Mouse (Mus musculus) CH12.LX (cell line): ENCODE data around the gene Dnajc30.

Source experiments
- CTCF ChIP-seq, 2 experiments: IDR thresholded peaks in 1 of 2; conservative IDR thresholded peaks in 1 of 2; 2 replicates each; pipeline ENCODE4 v1.5.1; 2011 to 2012; ENCODE audit warnings: low read depth in 2 of 2, low read length in 2 of 2, improper control_type of control experiment in 1 of 2, inconsistent platforms in 1 of 2, mild to moderate bottlenecking in 1 of 2, moderate library complexity in 1 of 2
- EP300 ChIP-seq: IDR thresholded peaks from 2 replicates; pipeline ENCODE4 v1.6.1; 2011; ENCODE audit warnings: low read length, improper control_type of control experiment
- ETS1 ChIP-seq: conservative IDR thresholded peaks from 2 replicates; pipeline ENCODE4 v1.6.1; 2012; ENCODE audit warnings: low read depth, mild to moderate bottlenecking, inconsistent platforms, low read length, improper control_type of control experiment, moderate library complexity
- HCFC1 ChIP-seq: IDR thresholded peaks from 2 replicates; pipeline ENCODE4 v1.6.1; 2012; ENCODE audit warnings: low read depth, mild to moderate bottlenecking, inconsistent platforms, low read length, improper control_type of control experiment
- NELFE ChIP-seq: IDR thresholded peaks from 2 replicates; pipeline ENCODE4 v1.6.1; 2011; ENCODE audit warnings: low read depth, low read length, improper control_type of control experiment
- POLR2A ChIP-seq: IDR thresholded peaks from 2 replicates; pipeline ENCODE4 v1.6.1; 2011; ENCODE audit warnings: low read depth, mild to moderate bottlenecking, improper control_type of control experiment, low read length
- POLR2AphosphoS2 ChIP-seq: IDR thresholded peaks from 2 replicates; pipeline ENCODE4 v1.6.1; 2011; ENCODE audit warnings: low read depth, low read length, improper control_type of control experiment
- RAD21 ChIP-seq: IDR thresholded peaks from 2 replicates; pipeline ENCODE4 v1.6.1; 2011; ENCODE audit warnings: low read depth, mild to moderate bottlenecking, low read length, improper control_type of control experiment, moderate library complexity
- SMC3 ChIP-seq: IDR thresholded peaks from 2 replicates; pipeline ENCODE4 v1.6.1; 2011; ENCODE audit warnings: low read depth, low read length, improper control_type of control experiment
- TBP ChIP-seq: conservative IDR thresholded peaks from 2 replicates; pipeline ENCODE4 v1.6.1; 2011; ENCODE audit warnings: low read depth, low read length, improper control_type of control experiment
- TCF12 ChIP-seq: IDR thresholded peaks from 2 replicates; pipeline ENCODE4 v1.6.1; 2014; ENCODE audit warnings: low read depth, mild to moderate bottlenecking, inconsistent platforms, low read length, improper control_type of control experiment
- USF1 ChIP-seq: IDR thresholded peaks from 2 replicates; pipeline ENCODE4 v1.6.1; 2014; ENCODE audit warnings: low read depth, mild to moderate bottlenecking, inconsistent platforms, low read length, improper control_type of control experiment
- ZKSCAN1 ChIP-seq: IDR thresholded peaks from 2 replicates; pipeline ENCODE4 v1.6.1; 2012; ENCODE audit warnings: low read depth, inconsistent platforms, low read length, improper control_type of control experiment, borderline replicate concordance

DNA sequence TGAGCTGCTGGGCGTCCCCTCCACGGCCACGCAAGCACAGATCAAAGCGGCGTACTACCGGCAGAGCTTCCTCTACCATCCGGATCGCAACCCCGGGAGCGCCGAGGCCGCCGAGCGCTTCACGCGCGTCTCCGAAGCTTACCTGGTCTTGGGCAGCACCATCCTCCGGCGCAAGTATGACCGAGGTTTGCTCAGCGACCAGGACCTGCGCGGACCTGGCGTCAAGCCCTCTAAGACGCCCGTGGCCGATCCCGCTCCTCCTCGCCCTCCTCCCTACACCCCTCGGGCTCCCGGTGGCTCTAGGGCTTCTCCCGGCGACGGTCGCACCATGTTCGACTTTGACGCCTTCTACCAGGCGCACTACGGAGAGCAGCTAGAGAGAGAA, 372 bp downstream of the Dnajc30 start:
- TF ChIP-seq USF1 (no peak), CTCF (conservative IDR thresholded peaks at IDR 0.05 in 1 of 2, IDR thresholded peaks at IDR 0.05 in 1 of 2; ENCODE audit: low read depth in 2 of 2, low read length in 2 of 2) (no peak), POLR2A (no peak), ETS1 (no peak), TBP (no peak), ZKSCAN1 (no peak), TCF12 (no peak), NELFE (no peak), SMC3 (no peak), RAD21 (no peak), POLR2AphosphoS2 (no peak), EP300 (no peak), HCFC1 (no peak)
